8 mouse cellular contexts compared by ENCODE assay signal in the genomic region with DNA sequence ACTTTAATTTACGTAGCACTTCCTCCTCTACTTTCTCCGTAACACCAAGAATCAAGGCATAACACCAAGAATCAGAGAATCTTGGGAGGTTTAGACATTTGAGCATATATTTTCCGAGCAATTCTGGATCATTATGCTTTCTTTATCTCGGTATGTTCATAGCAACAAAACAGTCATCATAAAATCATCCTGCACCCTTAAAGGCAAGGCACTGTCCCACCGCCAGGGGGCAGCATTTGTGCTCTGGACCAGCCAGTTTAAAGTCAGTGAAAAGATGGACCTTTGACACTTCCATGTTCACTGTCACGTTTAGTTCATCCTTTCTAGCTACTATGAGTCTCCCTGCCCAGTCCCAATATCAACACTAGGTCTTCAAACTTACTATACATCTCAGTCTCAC.
DNase-seq lines count a peak whose midpoint lies in the region; ATAC-seq and TF ChIP-seq lines count a peak whose summit lies in the region.
"Had no signal": no experiment of that assay in that cellular context is flagged by ENCODE, and none has a peak within 500 bp of the region (broad histone marks: within the 10 kb centered on the region; RNA-seq: fewer than 3 reads in every experiment).

No protein-coding gene starts in this region.

- no peak for TF ChIP-seq EP300 in ES-Bruce4 (IDR thresholded peaks at IDR 0.05; ENCODE audit: insufficient read depth, low read depth, low read length)

- H3K27ac ChIP-seq in hindbrain, embryonic 10.5 days: no peak overlapping the region
- no peak overlapping the region for H3K27ac ChIP-seq in hindbrain, embryonic 12.5 days
- no peak overlapping the region for H3K27ac ChIP-seq in ES-Bruce4 (ENCODE audit: insufficient read depth, low read length)
- H3K27ac ChIP-seq: embryonic facial prominence, embryonic 12.5 days had no signal

- TF ChIP-seq POLR2A in ES-Bruce4 (IDR thresholded peaks at IDR 0.05; ENCODE audit: insufficient read depth, low read length): no peak

- H3K4me1 ChIP-seq in hindbrain, embryonic 10.5 days (replicated peaks): no peaks in the 10 kb centered on the region
- H3K4me1 ChIP-seq in hindbrain, embryonic 12.5 days: no peaks in the 10 kb centered on the region
- H3K4me1 ChIP-seq in ES-Bruce4 (ENCODE audit: control insufficient read depth, insufficient read depth, low read length): no peaks in the 10 kb centered on the region
- H3K4me1 ChIP-seq: embryonic facial prominence, embryonic 12.5 days had no signal

- H3K27me3 ChIP-seq in hindbrain, embryonic 10.5 days (ENCODE audit: insufficient read depth, poor library complexity, severe bottlenecking): no peaks in the 10 kb centered on the region
- no peaks in the 10 kb centered on the region for H3K27me3 ChIP-seq in hindbrain, embryonic 12.5 days
- no peaks in the 10 kb centered on the region for H3K27me3 ChIP-seq in ES-Bruce4 (ENCODE audit: control insufficient read depth, insufficient read depth, low read length, poor library complexity, severe bottlenecking)
- H3K27me3 ChIP-seq: embryonic facial prominence, embryonic 12.5 days had no signal

- H3K9ac ChIP-seq in hindbrain, embryonic 12.5 days: no peak overlapping the region
- H3K9ac ChIP-seq in ES-Bruce4 (ENCODE audit: low read depth, poor library complexity, severe bottlenecking): no peak overlapping the region
- H3K9ac ChIP-seq: embryonic facial prominence, embryonic 12.5 days had no signal

- no peak for ATAC-seq in hindbrain, embryonic 12.5 days (ENCODE audit: low FRiP score)
- peak; percentile 35; the same call in 1 of the 2 replicates for ATAC-seq in granulocyte monocyte progenitor cell, adult 5-6 weeks (replicated peaks; ENCODE audit: poor library complexity, severe bottlenecking)

- no peak overlapping the region for H3K4me2 ChIP-seq in hindbrain, embryonic 12.5 days (replicated peaks)
- H3K4me2 ChIP-seq: embryonic facial prominence, embryonic 12.5 days had no signal

- TF ChIP-seq CTCF in ES-Bruce4 (IDR thresholded peaks at IDR 0.05; ENCODE audit: low read depth, low read length): peak; percentile 83

- DNase-seq in hindbrain, embryonic 10.5 days (ENCODE audit: low spot score): peak; percentile 11
- peak; percentile 55 for DNase-seq in 416B (ENCODE audit: low read depth)
- peak; percentile 18 for DNase-seq in thymus, postnatal 25 days
- DNase-seq in yolk sac, embryonic 10.5 days (ENCODE audit: low spot score): no peak

- no peak overlapping the region for H3K4me3 ChIP-seq in hindbrain, embryonic 10.5 days
- no peak overlapping the region for H3K4me3 ChIP-seq in hindbrain, embryonic 12.5 days
- H3K4me3 ChIP-seq in ES-Bruce4 (ENCODE audit: low read depth, low read length): no peak overlapping the region
- H3K4me3 ChIP-seq: embryonic facial prominence, embryonic 12.5 days had no signal

- H3K36me3 ChIP-seq in hindbrain, embryonic 10.5 days: no peaks in the 10 kb centered on the region
- no peaks in the 10 kb centered on the region for H3K36me3 ChIP-seq in hindbrain, embryonic 12.5 days
- no peaks in the 10 kb centered on the region for H3K36me3 ChIP-seq in ES-Bruce4 (ENCODE audit: control insufficient read depth, insufficient read depth, low read length, poor library complexity, severe bottlenecking)
- H3K36me3 ChIP-seq: embryonic facial prominence, embryonic 12.5 days had no signal

- H3K9me3 ChIP-seq in hindbrain, embryonic 10.5 days: no peaks in the 10 kb centered on the region
- no peaks in the 10 kb centered on the region for H3K9me3 ChIP-seq in hindbrain, embryonic 12.5 days (replicated peaks)
- H3K9me3 ChIP-seq in ES-Bruce4 (replicated peaks; ENCODE audit: control insufficient read depth, insufficient read depth, low read length, poor library complexity, severe bottlenecking): no peaks in the 10 kb centered on the region
- H3K9me3 ChIP-seq: embryonic facial prominence, embryonic 12.5 days had no signal

- 65% methylated on average over 6 of the region's 6 CpGs for WGBS in hindbrain, embryonic 10.5 days
- WGBS in hindbrain, embryonic 12.5 days: 65% methylated on average over 6 of the region's 6 CpGs
